Mouse (Mus musculus): ENCODE results near the gene Kcnj13. TPM values are rescaled to one million over a fixed set of nuclear protein-coding genes. Genes with fewer than 3 reads are reported as not detected.

The Kcnj13 gene
- 0.15 and 0.17 TPM in 2 replicates for polyA plus RNA-seq (2015; fragmentation: Nextera tagmentation; extraction: Ambion mirVana)

GRCm38 (mm10) chr1:87394594-87394993, at the start of gene Kcnj13:
Gene Kcnj13, minus strand, starts transcription at chr1:87394729.

Other genes with a start within 250 kb of the Kcnj13 start
- 1.1 and 1.6 TPM in 2 replicates for gene Ecel1, start 238.2 kb downstream of the Kcnj13 start, polyA plus RNA-seq (2015; fragmentation: Nextera tagmentation; extraction: Ambion mirVana)
- 0.16 TPM in 1 of 2 replicates, not detected in the other for gene Prss56, start 211.4 kb downstream of the Kcnj13 start, polyA plus RNA-seq (2015; fragmentation: Nextera tagmentation; extraction: Ambion mirVana)
- gene Chrnd, start 204.1 kb downstream of the Kcnj13 start, polyA plus RNA-seq (2015; fragmentation: Nextera tagmentation; extraction: Ambion mirVana) = not detected in 2 replicates
- gene Chrng, start 190.1 kb downstream of the Kcnj13 start, polyA plus RNA-seq (2015; fragmentation: Nextera tagmentation; extraction: Ambion mirVana) = not detected in 2 replicates
- 134 and 140 TPM in 2 replicates for gene Eif4e2, start 180.8 kb downstream of the Kcnj13 start, polyA plus RNA-seq (2015; fragmentation: Nextera tagmentation; extraction: Ambion mirVana)
- 0.28 and 0.54 TPM in 2 replicates for gene Efhd1, start 130.4 kb downstream of the Kcnj13 start, polyA plus RNA-seq (2015; fragmentation: Nextera tagmentation; extraction: Ambion mirVana)
- gene Gigyf2, start 67.7 kb downstream of the Kcnj13 start, polyA plus RNA-seq (2015; fragmentation: Nextera tagmentation; extraction: Ambion mirVana) = 22.1 and 22.4 TPM in 2 replicates
- not detected in 2 replicates for gene Snorc, start 75.5 kb upstream of the Kcnj13 start, polyA plus RNA-seq (2015; fragmentation: Nextera tagmentation; extraction: Ambion mirVana)
- 0.13 and 0.19 TPM in 2 replicates for gene Neu2, start 115.2 kb upstream of the Kcnj13 start, polyA plus RNA-seq (2015; fragmentation: Nextera tagmentation; extraction: Ambion mirVana)
- 2.6 and 3.1 TPM in 2 replicates for gene Ngef, start 179.1 kb upstream of the Kcnj13 start, polyA plus RNA-seq (2015; fragmentation: Nextera tagmentation; extraction: Ambion mirVana)
- gene Inpp5d, start 225.6 kb upstream of the Kcnj13 start, polyA plus RNA-seq (2015; fragmentation: Nextera tagmentation; extraction: Ambion mirVana) = 4.2 and 9.7 TPM in 2 replicates